Mouse (Mus musculus): ENCODE data around the gene Chp1.

Gene Chp1

DNA sequence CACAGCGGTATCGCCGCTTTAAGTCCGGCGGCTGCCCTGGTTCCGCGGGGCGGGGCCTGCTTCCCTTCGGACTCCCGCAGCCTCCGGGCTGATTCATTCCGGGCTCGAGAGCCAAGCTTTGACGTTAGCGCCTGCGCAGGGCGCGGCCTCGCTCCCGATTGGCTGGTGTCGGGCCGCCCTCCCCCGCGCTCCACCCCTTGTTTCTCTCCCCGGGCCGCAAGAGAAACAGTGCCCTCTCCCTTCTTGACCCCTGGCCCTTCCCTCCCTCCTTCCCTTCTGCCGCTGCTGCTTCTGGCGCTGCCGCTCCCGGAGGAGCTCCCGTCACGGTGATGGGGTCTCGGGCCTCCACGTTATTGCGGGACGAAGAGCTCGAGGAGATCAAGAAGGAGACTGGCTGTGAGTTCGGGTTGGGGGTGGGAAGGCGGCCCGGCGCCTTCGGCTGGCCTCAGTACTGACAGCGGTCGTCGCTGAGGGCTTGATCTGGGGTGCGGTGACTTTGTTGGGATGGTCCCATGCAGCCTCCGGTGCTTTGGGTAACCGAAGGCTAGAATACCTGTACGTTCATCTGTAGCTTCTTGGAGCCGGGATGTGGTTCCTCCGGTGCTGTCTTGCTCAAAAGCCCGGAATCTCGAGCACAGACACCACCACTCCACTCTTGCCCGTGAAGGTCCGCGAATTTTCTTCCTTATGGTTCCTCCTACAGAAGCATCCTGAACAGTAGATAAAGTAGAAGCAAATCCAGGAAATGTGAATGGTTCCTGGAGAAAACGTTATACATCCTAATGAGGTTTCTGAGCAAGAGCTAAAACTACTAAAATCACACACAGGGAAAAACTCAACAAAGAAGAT lies at the start of gene Chp1, which contains the start of gene Exd1:
Gene Chp1, plus strand, starts transcription at position 176 of the 849 bp plus-strand sequence.
Gene Exd1, minus strand, starts transcription at position 106 of the 849 bp plus-strand sequence.
- peak; percentile 24; the same call in 1 of the 2 replicates for TF ChIP-seq GATA4 (IDR thresholded peaks at IDR 0.05; ENCODE audit: insufficient replicate concordance, low read length)

DNA sequence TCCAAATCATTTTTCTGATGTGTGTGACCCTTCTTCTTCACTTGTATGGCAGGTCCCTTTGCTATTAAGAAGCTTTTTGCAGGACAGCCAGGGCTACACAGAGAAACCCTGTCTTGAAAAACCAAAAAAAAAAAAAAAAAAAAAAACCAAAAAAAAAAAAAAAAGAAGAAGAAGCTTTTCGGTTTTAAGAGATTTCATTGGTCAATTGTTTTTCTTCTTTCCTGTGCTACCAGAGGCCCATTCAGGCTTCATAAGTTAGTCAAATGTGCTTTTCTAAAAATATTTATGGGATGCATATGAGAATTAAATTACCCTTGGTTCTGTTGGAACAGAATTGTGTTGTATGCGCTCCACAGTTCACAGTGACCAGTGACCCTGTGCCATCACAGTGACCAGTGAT lies 48.6 kb upstream of the Chp1 start:
- TF ChIP-seq GATA4 (IDR thresholded peaks at IDR 0.05; ENCODE audit: insufficient replicate concordance, low read length) = no peak

DNA sequence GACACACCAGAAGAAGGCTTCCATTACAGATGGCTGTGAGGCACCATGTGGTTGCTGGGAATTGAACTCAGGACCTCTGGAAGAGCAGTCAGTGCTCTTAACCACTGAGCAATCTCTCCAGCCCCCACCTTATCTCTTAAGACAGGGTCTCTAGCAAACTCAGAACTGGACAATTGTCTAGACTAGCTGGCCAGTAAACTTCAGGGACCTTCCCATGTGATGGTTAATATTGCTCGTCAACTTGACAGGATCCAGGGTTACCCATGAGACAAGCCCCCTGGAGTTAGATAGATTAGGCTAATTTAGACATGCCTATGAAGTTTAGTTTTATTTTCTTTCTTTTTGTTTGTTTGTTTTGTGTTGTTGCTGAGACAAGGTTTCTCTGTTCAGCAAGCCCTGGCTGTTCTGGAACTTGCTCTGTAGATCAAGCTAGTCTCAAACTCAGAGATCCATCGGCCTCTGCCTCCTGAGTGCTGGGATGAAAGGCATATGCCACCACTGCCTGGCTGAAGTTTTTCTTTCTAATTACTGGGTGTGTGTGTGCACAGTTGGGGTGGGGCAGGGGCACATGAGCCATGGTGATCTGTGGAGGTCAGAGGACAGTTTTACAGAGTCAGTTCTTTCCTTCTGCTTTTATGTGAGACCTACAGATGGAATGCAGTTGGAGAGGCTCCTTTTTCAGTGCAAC lies 46.4 kb upstream of the Chp1 start:
- TF ChIP-seq GATA4 (IDR thresholded peaks at IDR 0.05; ENCODE audit: insufficient replicate concordance, low read length) = no peak

- no peak for TF ChIP-seq GATA4 (IDR thresholded peaks at IDR 0.05; ENCODE audit: insufficient replicate concordance, low read length)
Measured at GRCm38 (mm10) chr2:119507108-119507507, 40.4 kb upstream of the Chp1 start.

DNA sequence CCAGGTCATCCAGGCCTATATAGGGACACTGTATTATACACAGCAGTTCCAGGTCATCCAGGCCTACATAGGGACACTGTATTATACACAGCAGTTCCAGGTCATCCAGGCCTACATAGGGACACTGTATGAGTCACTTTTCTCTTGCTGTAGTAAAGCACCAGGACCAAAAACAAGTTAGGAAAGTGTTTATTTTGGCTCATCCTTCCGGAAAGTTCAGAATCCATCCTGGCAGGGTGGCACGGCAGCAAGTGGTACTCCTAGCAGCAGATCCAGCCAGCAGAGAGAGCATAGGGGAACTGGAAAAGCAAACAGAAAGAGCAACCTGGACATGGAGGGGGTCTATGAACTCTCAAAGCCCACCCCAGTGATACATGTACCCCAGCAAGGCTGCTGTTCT lies 36.6 kb upstream of the Chp1 start:
- TF ChIP-seq GATA4 (IDR thresholded peaks at IDR 0.05; ENCODE audit: insufficient replicate concordance, low read length) = no peak

DNA sequence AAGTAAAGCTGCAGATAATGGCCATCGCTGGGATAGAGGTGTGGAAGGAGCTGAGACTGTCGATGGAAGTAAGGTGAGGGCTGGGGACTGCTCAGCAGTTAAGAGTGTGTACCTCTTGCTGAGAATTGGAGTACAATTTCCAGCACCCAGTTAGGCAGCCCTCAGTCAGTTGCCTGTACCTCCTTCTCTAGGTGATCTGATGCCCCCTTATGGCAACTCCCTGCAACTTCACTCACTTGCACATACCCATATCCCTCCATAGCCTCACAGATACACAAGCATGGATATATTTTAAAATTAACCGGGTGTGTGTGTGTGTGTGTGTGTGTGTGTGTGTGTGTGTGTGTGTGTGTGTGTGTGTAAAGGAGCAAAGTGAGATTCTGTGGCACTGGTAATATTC lies 35.2 kb upstream of the Chp1 start:
- no peak for TF ChIP-seq GATA4 (IDR thresholded peaks at IDR 0.05; ENCODE audit: insufficient replicate concordance, low read length)

DNA sequence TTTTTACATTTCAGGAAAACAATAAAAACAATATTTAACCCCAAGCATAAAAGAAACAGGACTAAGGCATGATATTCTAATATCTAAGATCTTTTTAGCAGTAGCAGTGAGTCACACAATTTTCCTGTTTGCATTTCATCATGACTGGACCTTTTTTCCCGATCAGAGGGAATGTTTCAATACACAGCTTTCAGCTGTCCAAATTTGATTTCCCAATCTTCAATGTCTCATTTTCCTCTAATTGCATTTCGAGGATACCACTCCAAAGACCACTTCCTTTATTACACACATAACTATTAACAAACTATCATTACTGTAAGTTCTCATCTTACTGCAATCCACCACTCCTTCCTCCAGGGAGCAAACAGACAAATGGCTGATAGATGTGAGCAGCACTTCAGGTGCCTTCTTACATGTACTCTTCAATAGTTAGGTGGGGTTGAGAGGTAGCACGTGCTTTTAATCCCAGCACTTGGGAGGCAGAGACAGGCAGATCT lies 33.4 kb upstream of the Chp1 start:
- TF ChIP-seq GATA4 (IDR thresholded peaks at IDR 0.05; ENCODE audit: insufficient replicate concordance, low read length) = no peak

GRCm38 (mm10) chr2:119516811-119517210 lies 30.7 kb upstream of the Chp1 start:
- no peak for TF ChIP-seq GATA4 (IDR thresholded peaks at IDR 0.05; ENCODE audit: insufficient replicate concordance, low read length)

DNA sequence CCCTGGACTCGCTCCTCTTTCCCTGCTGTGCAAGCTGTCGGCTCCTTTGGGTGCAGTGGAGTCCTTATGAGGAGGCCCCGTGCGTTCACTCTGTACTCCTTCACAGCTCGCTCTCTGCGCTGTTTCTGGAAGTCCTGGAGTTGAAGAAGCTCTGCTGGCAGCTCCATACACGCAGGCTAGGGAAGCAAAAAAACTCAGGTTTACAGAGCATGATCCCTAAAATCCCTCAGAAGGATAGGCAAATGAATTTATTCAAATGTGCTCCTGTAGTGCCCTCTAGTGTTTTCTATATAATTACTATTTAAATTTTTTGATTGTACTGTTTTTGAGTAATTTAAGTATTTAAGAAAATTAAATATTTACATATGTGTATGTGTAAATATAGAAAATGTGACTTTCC lies 26.9 kb upstream of the Chp1 start:
- TF ChIP-seq GATA4 (IDR thresholded peaks at IDR 0.05; ENCODE audit: insufficient replicate concordance, low read length) = no peak

DNA sequence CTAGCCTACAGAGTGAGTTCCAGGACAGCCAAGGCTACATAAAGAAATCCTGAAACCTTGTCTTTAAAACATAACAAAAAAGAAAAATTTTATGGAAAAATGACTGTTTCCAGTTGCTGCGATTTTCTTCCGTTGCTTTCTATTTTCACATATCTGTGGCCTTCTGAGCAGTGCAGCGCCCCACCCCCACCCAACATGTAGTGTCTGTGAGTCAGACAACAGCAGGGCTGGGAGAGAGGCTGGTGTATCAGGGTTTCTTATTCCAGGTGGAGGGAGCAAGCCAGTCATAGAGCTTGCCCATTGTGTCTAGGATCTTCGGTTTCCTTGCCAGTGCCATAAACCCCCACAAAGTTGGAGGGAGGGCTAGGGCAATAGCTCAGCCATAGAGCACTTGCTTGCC lies 23.7 kb upstream of the Chp1 start:
- TF ChIP-seq GATA4 (IDR thresholded peaks at IDR 0.05; ENCODE audit: insufficient replicate concordance, low read length) = no peak

DNA sequence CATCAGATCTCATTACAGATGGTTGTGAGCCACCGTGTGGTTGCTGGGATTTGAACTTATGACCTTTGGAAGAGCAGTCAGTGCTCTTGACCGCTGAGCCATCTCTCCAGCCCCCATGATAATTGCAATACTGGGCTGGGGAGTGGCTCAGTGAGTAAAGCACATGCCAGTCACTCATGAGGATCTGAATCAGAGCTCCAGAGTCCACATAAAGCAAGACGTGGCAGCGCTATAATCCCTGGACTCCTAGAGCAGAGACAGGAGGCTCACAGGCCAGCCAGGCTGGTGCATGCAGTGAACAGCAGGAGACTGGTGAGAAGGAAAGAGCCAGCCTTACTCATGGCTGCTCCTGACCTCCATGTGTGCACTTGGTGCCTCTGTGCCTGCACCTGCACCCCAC lies 22.1 kb upstream of the Chp1 start:
- TF ChIP-seq GATA4 (IDR thresholded peaks at IDR 0.05; ENCODE audit: insufficient replicate concordance, low read length) = no peak

- TF ChIP-seq GATA4 (IDR thresholded peaks at IDR 0.05; ENCODE audit: insufficient replicate concordance, low read length) = no peak
Measured at GRCm38 (mm10) chr2:119538802-119539201, 8.7 kb upstream of the Chp1 start.

DNA sequence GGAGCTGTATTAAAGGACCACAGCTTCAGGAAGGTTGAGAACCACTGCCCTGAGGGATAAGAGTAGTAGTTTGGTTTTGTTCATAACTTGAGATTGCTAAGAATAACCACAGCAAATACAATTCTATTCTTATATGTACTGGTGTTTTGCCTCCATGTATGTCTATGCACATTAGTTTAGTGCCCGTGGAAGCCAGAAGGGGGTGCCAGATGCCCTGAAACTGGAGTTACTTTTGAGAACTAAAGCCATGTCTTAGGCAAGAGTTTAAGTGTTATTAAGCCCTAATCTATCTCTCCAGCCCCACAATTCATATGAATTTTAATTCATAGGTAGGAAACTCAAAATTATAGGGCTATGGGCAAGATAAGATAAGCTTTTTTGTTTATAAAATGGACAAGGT lies 5.4 kb upstream of the Chp1 start:
- TF ChIP-seq GATA4 (IDR thresholded peaks at IDR 0.05; ENCODE audit: insufficient replicate concordance, low read length) = no peak

DNA sequence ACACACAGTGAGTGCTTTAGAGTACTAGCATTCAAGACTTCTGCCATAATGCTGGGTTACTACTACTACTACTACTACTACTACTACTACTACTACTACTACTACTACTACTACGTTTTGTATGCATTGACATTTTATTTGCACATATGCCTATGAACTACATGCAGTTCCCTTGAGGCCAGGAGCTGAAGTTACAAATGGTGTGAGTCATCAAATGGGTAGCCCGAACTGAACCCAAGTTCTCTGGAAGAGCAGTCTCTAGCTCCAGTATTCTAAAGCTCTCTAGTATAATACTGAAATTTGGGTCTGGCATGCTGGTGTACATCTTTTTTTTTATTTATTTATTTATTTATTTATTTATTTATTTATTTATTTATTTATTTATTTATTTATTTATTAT lies 3.8 kb upstream of the Chp1 start:
- no peak for TF ChIP-seq GATA4 (IDR thresholded peaks at IDR 0.05; ENCODE audit: insufficient replicate concordance, low read length)

DNA sequence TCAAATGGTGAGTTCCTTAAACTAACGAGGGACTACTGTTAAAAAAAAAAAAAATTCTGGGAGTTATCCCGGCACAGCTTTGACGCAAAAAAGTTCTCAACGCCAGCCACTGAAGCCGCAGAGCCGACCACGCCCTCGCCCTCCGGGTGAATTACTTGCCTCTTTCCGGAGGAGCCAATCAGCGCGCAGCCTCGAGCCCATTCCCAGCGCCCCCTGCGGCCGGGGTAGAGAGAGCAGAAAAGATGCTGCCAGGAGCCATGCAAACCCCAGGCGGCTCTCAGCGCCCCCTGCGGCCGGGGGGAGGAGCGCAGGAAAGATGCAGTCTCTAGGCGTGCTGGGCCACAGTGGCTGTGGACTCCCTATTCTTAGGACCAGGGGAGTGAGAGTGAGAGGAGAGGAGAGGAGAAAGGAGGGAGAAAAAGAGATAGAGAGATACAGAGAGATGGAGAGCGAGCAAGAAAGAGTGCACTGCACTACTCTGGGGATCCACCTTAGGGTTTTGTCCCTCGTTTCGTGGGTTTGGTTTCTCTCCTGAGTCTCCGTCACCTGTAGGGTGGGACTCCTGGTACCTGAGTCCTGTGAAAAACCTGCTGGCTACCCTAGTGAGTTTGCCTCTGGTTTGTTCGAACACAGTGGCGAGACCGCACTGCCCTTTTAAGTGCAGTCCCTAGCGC lies 512 bp upstream of the Chp1 start:
- TF ChIP-seq GATA4 (IDR thresholded peaks at IDR 0.05; ENCODE audit: insufficient replicate concordance, low read length) = no peak

DNA sequence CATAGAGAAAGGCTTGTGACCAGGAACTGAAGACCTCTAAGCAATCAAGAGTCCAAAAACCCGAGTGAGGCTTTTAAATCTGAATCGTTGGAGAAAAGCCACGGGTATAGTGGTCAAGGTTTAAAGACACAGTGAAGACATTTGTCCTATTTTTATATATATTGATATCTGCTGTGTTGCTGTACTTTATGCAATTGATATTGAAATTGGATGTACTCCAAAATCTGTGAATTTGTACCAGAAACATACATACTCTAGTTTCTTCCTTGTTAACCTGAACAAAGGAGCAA lies 819 bp downstream of the Chp1 start:
- TF ChIP-seq GATA4 (IDR thresholded peaks at IDR 0.05; ENCODE audit: insufficient replicate concordance, low read length) = no peak

Data from liver, adult (tissue).